Mouse (Mus musculus) midbrain, embryonic 13.5 days (tissue): ENCODE results near the gene Gm49359. TPM values are rescaled to one million over a fixed set of nuclear protein-coding genes. Genes with fewer than 3 reads are reported as not detected.
"Not testable (repeated sequence)": the region's sequence is repeated elsewhere in the genome, so short reads cannot be mapped to it uniquely, and the experiment has no call there.

ENCODE experiments used
- ATAC-seq: fragments of 200-750 bp; cut with Nextera tagmentation; 2 replicates; pipeline ENCODE4 v1.8.0; 2017; ENCODE audit warnings: mild to moderate bottlenecking, moderate TSS enrichment, moderate library complexity
- H3K27ac ChIP-seq: fragments of 300-500 bp; sonication (generic); 2 replicates; pipeline ENCODE4 v1.5.1; 2015; ENCODE audit warnings: inconsistent platforms, mild to moderate bottlenecking, moderate library complexity
- H3K27me3 ChIP-seq: fragments of 300-500 bp; sonication (generic); 2 replicates; pipeline ENCODE4 v1.6.1; 2015; ENCODE audit warnings: mild to moderate bottlenecking, inconsistent platforms
- H3K36me3 ChIP-seq: fragments of 300-500 bp; sonication (generic); 2 replicates; pipeline ENCODE4 v1.6.1; 2015; ENCODE audit warnings: mild to moderate bottlenecking, inconsistent platforms
- H3K4me1 ChIP-seq: fragments of 300-500 bp; sonication (generic); replicated peaks from 2 replicates; pipeline ENCODE4 v1.6.1; 2015; ENCODE audit warnings: inconsistent platforms
- H3K4me2 ChIP-seq: fragments of 300-500 bp; sonication (generic); replicated peaks from 2 replicates; pipeline ENCODE4 v1.6.1; 2015; ENCODE audit warnings: moderate library complexity, mild to moderate bottlenecking, inconsistent platforms
- H3K4me3 ChIP-seq: fragments of 300-500 bp; sonication (generic); replicated peaks from 2 replicates; pipeline ENCODE4 v1.5.1; 2015; ENCODE audit warnings: mild to moderate bottlenecking, inconsistent platforms
- H3K9ac ChIP-seq: fragments of 300-500 bp; sonication (generic); replicated peaks from 2 replicates; pipeline ENCODE4 v1.6.1; 2015; ENCODE audit warnings: mild to moderate bottlenecking, inconsistent platforms
- H3K9me3 ChIP-seq: fragments of 300-500 bp; sonication (generic); 2 replicates; pipeline ENCODE4 v1.6.1; 2016; ENCODE audit warnings: mild to moderate bottlenecking, inconsistent platforms
- WGBS: fragments of 180-500 bp; shearing (Covaris S2); methylation state at CpG from one replicate; pipeline ENCODE4 v1.1.7; 2015; 5-methylcytosine and 5-hydroxymethylcytosine counted together
- microRNA-seq: library from miRNA; unstranded; fragments of <30 nt; microRNA quantifications from one replicate; pipeline ENCODE4, GENCODE M21; 2016
- polyA plus RNA-seq: library from polyadenylated mRNA; unstranded; fragments of >200 nt; fragmentation: Nextera tagmentation; extraction: Ambion mirVana; gene quantifications from 2 replicates; pipeline ENCODE4 v1.2.1, GENCODE M21; 2015

Gene Gm49359
- polyA plus RNA-seq = 17.3 and 19.1 TPM in 2 replicates

DNA sequence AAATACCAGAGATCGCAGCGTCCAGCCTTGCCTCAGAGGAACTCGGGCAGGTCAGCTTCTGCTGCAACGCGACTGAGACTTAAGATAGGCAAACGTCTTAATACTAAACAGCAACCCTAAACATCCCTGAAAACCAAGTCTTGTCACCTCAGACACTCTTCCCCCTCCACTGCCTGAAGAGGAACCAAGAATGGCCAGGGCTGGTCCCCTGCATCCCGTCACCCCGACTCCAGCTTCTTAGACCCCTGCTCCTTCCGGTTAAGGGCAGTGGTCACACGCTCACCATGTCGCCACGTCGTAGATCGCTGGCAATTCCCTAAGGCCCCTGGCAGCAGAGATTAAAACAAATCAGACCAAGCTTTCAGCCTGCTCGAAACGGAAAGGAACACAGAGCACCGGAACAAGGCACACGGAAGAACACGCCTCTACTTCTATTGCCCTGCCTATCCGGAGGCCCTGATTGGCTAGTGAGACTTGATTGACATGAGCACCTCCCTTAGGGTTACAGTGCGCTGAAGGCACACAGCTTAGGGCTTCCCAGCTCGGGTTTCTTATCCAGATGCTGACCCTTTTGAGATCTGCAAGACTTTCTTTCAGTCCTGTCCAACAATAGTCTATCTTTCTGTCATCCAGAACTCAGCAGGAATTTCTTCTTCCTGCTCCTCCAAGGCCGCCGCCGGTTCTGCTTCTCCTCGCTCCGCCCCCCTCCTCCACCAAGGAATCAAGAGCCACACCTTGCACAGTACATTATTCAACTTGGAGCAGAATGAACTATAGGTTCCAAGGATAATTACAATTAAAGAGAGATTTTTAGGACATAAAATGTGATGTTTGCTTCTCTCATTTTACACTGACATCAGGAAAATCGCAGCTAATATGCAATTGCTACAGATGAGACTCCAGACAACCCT is at the start of gene Gm49359:
TSS of gene Gm49359 (minus strand) at position 409 of the 911 bp plus-strand sequence.
- peak; percentile 100 for ATAC-seq
- not testable (repeated sequence) for H3K4me1 ChIP-seq, H3K27me3 ChIP-seq
- Histone ChIP-seq H3K9me3 (peaks cover 15% of the 10 kb centered on the region; the same call in 1 of the 2 replicates), H3K9ac (peak within 1 kb of the TSS; percentile 75), H3K4me3 (peak within 1 kb of the TSS; percentile 63), H3K36me3 (peaks cover 20% of the 10 kb centered on the region), H3K27ac (peak within 1 kb of the TSS; percentile 84), H3K4me2 (peak within 1 kb of the TSS; percentile 42)
- 2% methylated on average over 28 of the region's 28 CpGs for WGBS

- not testable (repeated sequence) for H3K9ac ChIP-seq, H3K27me3 ChIP-seq, ATAC-seq, H3K4me2 ChIP-seq, H3K4me1 ChIP-seq, H3K4me3 ChIP-seq, H3K36me3 ChIP-seq, H3K27ac ChIP-seq
- WGBS = 88% methylated on average over 1 of the region's 1 CpGs
- H3K9me3 ChIP-seq = peaks cover 14% of the 10 kb centered on the region
These were observed 44.2 kb upstream of the Gm49359 start for GRCm38 (mm10) chr13:62510641-62511420.

DNA sequence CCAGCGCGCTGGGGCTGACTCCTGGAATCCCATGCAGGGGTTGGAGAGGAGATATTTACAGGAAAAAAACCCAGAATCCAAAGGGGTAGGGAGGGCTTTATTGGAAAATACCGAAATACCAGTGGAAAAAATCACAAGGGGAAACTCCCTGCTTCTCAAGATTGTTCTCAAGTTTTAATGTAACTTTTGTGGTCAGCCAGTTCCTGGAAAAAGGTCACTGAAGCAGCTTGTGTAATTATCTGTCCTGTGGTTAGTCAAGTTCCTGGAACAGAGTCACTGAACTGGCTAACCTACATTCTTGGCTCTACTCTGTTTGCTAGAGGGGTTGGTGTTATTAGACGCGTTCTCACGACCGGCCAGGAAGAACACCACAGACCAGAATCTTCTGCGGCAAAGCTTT is 6.0 kb upstream of the Gm49359 start:
- not testable (repeated sequence) for H3K9me3 ChIP-seq, ATAC-seq, H3K27ac ChIP-seq, H3K27me3 ChIP-seq, H3K4me3 ChIP-seq, H3K4me1 ChIP-seq, H3K4me2 ChIP-seq, H3K9ac ChIP-seq, H3K36me3 ChIP-seq
- 92% methylated on average over 8 of the region's 8 CpGs for WGBS

DNA sequence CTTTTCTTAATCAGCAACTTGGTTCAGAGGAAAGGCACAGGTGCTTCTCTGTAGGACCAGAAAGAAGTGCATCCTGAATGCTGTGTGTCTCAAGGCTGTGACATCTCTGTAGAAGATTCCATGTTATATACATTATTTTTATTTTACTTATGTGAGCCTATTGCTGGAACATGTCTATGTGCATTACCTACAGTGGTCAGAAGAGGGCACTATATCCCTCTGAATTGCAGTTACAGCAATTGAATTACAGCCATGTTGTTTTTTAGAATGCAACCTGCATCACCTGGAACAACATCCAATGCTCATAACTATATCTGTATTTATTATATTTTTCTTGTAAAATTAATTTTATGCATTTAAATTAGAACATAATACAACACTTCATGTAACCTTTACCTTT is 3.3 kb upstream of the Gm49359 start:
- H3K27me3 ChIP-seq, H3K36me3 ChIP-seq, H3K4me3 ChIP-seq, H3K27ac ChIP-seq, ATAC-seq, H3K9ac ChIP-seq, H3K4me1 ChIP-seq, H3K9me3 ChIP-seq, H3K4me2 ChIP-seq: not testable (repeated sequence)

Small RNAs within 50 kb of the gene (microRNA-seq; reads per million reads assigned to microRNA genes)
- gene Gm22256 = not detected

Other genes with a start within 250 kb of the Gm49359 start
- 2.7 and 3.0 TPM in 2 replicates for gene Gm3604, start 83.7 kb downstream of the Gm49359 start, polyA plus RNA-seq
- 0.30 TPM in 1 of 2 replicates, not detected in the other for gene Zfp935, start 91.7 kb upstream of the Gm49359 start, polyA plus RNA-seq
- 13.0 and 16.6 TPM in 2 replicates for gene Zfp934, start 104.4 kb upstream of the Gm49359 start, polyA plus RNA-seq
- 9.2 and 10.6 TPM in 2 replicates for gene 6720489N17Rik, start 157.3 kb upstream of the Gm49359 start, polyA plus RNA-seq